Mouse (Mus musculus) liver, adult 2 months (tissue): Measurements from ENCODE around the gene Uspl1.

Source experiments
- CTCF ChIP-seq: fragments of 200-500 bp; IDR thresholded peaks from 2 replicates; pipeline ENCODE4 v1.5.1; 2011; ENCODE audit warnings: low read depth, low read length, control low read depth
- POLR2A ChIP-seq: fragments of 200-500 bp; IDR thresholded peaks from 2 replicates; pipeline ENCODE4 v1.6.1; 2011; ENCODE audit warnings: low read length, control low read depth; ENCODE audit not compliant: insufficient read depth; ENCODE audit errors: extremely low read depth

GRCm38 (mm10) chr5:149168051-149168450 is 16.1 kb upstream of the Uspl1 start:
- no peak for TF ChIP-seq CTCF
- TF ChIP-seq POLR2A, result no peak
